Mouse (Mus musculus): ENCODE results near the gene Mbnl3.
A peak's percentile ranks its signal among the peaks of the same experiment; 100 is the strongest.

The Mbnl3 gene

GRCm38 (mm10) chrX:51206432-51206831, at the start of gene Mbnl3:
Gene Mbnl3, minus strand, starts transcription at chrX:51206532.
- DNase-seq (ENCODE audit: low spot score in 2 of 2): no peak

- peak in 1 of 2 experiments; percentile 18 for DNase-seq (ENCODE audit: low spot score in 2 of 2)
Measured at GRCm38 (mm10) chrX:51205548-51206324, 596 bp downstream of the Mbnl3 start.

GRCm38 (mm10) chrX:51204626-51205547, 1.4 kb downstream of the Mbnl3 start:
- no peak for DNase-seq (ENCODE audit: low spot score in 2 of 2)

GRCm38 (mm10) chrX:51197012-51197411, 9.3 kb downstream of the Mbnl3 start:
- DNase-seq (ENCODE audit: low spot score in 2 of 2): no peak

GRCm38 (mm10) chrX:51171914-51172313, 34.4 kb downstream of the Mbnl3 start:
- DNase-seq (ENCODE audit: low spot score in 2 of 2): no peak

- no peak for DNase-seq (ENCODE audit: low spot score in 2 of 2)
Measured at GRCm38 (mm10) chrX:51171413-51171812, 34.9 kb downstream of the Mbnl3 start.

- no peak for DNase-seq (ENCODE audit: low spot score in 2 of 2)
Measured at GRCm38 (mm10) chrX:51170404-51170803, 35.9 kb downstream of the Mbnl3 start.

- DNase-seq (ENCODE audit: low spot score in 2 of 2): no peak
Measured at GRCm38 (mm10) chrX:51169476-51170045, 36.8 kb downstream of the Mbnl3 start.

GRCm38 (mm10) chrX:51167976-51168375, 38.4 kb downstream of the Mbnl3 start:
- DNase-seq (ENCODE audit: low spot score in 2 of 2): no peak

- no peak for DNase-seq (ENCODE audit: low spot score in 2 of 2)
Measured at GRCm38 (mm10) chrX:51164766-51165165, 41.6 kb downstream of the Mbnl3 start.

GRCm38 (mm10) chrX:51148436-51148835, 57.9 kb downstream of the Mbnl3 start:
- DNase-seq (ENCODE audit: low spot score in 2 of 2): no peak

GRCm38 (mm10) chrX:51146351-51146750, 60.0 kb downstream of the Mbnl3 start:
- DNase-seq (ENCODE audit: low spot score in 2 of 2): no peak

GRCm38 (mm10) chrX:51140055-51140454, 66.3 kb downstream of the Mbnl3 start:
- no peak for DNase-seq (ENCODE audit: low spot score in 2 of 2)

GRCm38 (mm10) chrX:51131325-51131724, 75.0 kb downstream of the Mbnl3 start:
- DNase-seq (ENCODE audit: low spot score in 2 of 2): no peak

- no peak for DNase-seq (ENCODE audit: low spot score in 2 of 2)
Measured at GRCm38 (mm10) chrX:51102748-51103147, 103.6 kb downstream of the Mbnl3 start.

- DNase-seq (ENCODE audit: low spot score in 2 of 2): no peak
Measured at GRCm38 (mm10) chrX:51084972-51085371, 121.4 kb downstream of the Mbnl3 start.

GRCm38 (mm10) chrX:51084211-51084610, 122.1 kb downstream of the Mbnl3 start:
- no peak for DNase-seq (ENCODE audit: low spot score in 2 of 2)

GRCm38 (mm10) chrX:51076744-51077143, 129.6 kb downstream of the Mbnl3 start:
- peak; percentile 16 to 19 for DNase-seq (ENCODE audit: low spot score in 2 of 2)
